Mouse (Mus musculus) heart, postnatal 0 days (tissue): Measurements from ENCODE around the gene Map3k3. TPM values are rescaled to one million over a fixed set of nuclear protein-coding genes. Genes with fewer than 3 reads are reported as not detected.

Source experiments
- ATAC-seq: fragments of 200-750 bp; cut with Nextera tagmentation; 2 replicates; pipeline ENCODE4 v1.8.0; 2017; ENCODE audit warnings: low read depth, moderate number of reproducible peaks, moderate library complexity; ENCODE audit not compliant: insufficient read depth
- DNase-seq: peaks from one replicate; pipeline ENCODE4 v3.0.0-alpha.2; 2016; ENCODE audit warnings: low spot score
- H3K27ac ChIP-seq: fragments of 300-500 bp; sonication (generic); 2 replicates; pipeline ENCODE4 v1.5.1; 2014; ENCODE audit warnings: low read depth, mild to moderate bottlenecking
- H3K27me3 ChIP-seq: fragments of 300-500 bp; sonication (generic); 2 replicates; pipeline ENCODE4 v1.6.1; 2014; ENCODE audit warnings: low read length, mixed read lengths; ENCODE audit not compliant: control insufficient read depth, insufficient read depth
- H3K36me3 ChIP-seq: fragments of 300-500 bp; sonication (generic); replicated peaks from 2 replicates; pipeline ENCODE4 v1.6.1; 2014; ENCODE audit warnings: low read length, mixed read lengths; ENCODE audit not compliant: control insufficient read depth, insufficient read depth
- H3K4me1 ChIP-seq: fragments of 300-500 bp; sonication (generic); 2 replicates; pipeline ENCODE4 v1.6.1; 2014; ENCODE audit warnings: antibody characterized with exemption; ENCODE audit not compliant: control insufficient read depth, insufficient read depth
- H3K4me2 ChIP-seq: fragments of 300-500 bp; sonication (generic); 2 replicates; pipeline ENCODE4 v1.6.1; 2014; ENCODE audit warnings: low read depth, mild to moderate bottlenecking, low read length, moderate library complexity
- H3K4me3 ChIP-seq: fragments of 300-500 bp; sonication (generic); 2 replicates; pipeline ENCODE4 v1.5.1; 2014; ENCODE audit warnings: low read depth, low read length
- H3K9ac ChIP-seq: fragments of 300-500 bp; sonication (generic); replicated peaks from 2 replicates; pipeline ENCODE4 v1.6.1; 2014; ENCODE audit warnings: low read depth, low read length, mixed read lengths
- H3K9me3 ChIP-seq: fragments of 300-500 bp; sonication (generic); replicated peaks from 2 replicates; pipeline ENCODE4 v1.6.1; 2016; ENCODE audit warnings: low read length; ENCODE audit not compliant: control insufficient read depth
- CTCF ChIP-seq: IDR thresholded peaks from 2 replicates; pipeline ENCODE4 v1.5.1; 2016; ENCODE audit warnings: antibody characterized with exemption, control low read depth, low read depth
- EP300 ChIP-seq: IDR thresholded peaks from 2 replicates; pipeline ENCODE4 v1.6.1; 2016; ENCODE audit warnings: antibody characterized with exemption, low read depth
- WGBS: fragments of 180-500 bp; shearing (Covaris S2); extraction: QIAGEN DNeasy Blood & Tissue Kit; methylation state at CpG from one replicate; pipeline ENCODE4 v1.1.7; 2014; 5-methylcytosine and 5-hydroxymethylcytosine counted together
- polyA plus RNA-seq: library from polyadenylated mRNA; unstranded; fragments of >200 nt; fragmentation: Nextera tagmentation; extraction: Ambion mirVana; gene quantifications from 2 replicates; pipeline ENCODE4 v1.2.1, GENCODE M21; 2015
- total RNA-seq: library from RNA; depleted of rRNA; stranded (reverse); fragments of >200 nt; gene quantifications from 2 replicates; pipeline ENCODE4 v1.2.3, GENCODE M21; 2014; ENCODE audit warnings: low replicate concordance

Map3k3 gene
- total and polyA plus RNA-seq, 2 experiments from 2014 or later: 13.8 to 44.0 TPM

- no peak for ATAC-seq
- no peak for DNase-seq
- TF ChIP-seq EP300: no peak
- TF ChIP-seq CTCF: no peak
- Histone ChIP-seq H3K9ac (no peak overlapping the region), H3K4me3 (no peak overlapping the region), H3K36me3 (no peaks in the 10 kb centered on the region), H3K27me3 (no peaks in the 10 kb centered on the region), H3K4me1 (no peaks in the 10 kb centered on the region), H3K27ac (no peak overlapping the region), H3K9me3 (no peaks in the 10 kb centered on the region), H3K4me2 (no peak overlapping the region)
- 59% methylated on average over 5 of the region's 5 CpGs for WGBS
These were observed 92.0 kb downstream of the Map3k3 start for GRCm38 (mm10) chr11:106176372-106176771.

- Histone ChIP-seq H3K9ac (no peak overlapping the region), H3K27ac (no peak overlapping the region), H3K4me2 (no peak overlapping the region), H3K27me3 (no peaks in the 10 kb centered on the region), H3K4me3 (no peak overlapping the region), H3K4me1 (no peaks in the 10 kb centered on the region), H3K9me3 (no peaks in the 10 kb centered on the region), H3K36me3 (no peaks in the 10 kb centered on the region)
- TF ChIP-seq CTCF: no peak
- no peak for TF ChIP-seq EP300
- no peak for DNase-seq
- no peak for ATAC-seq
- 60% methylated on average over 5 of the region's 5 CpGs for WGBS
These were observed 93.8 kb downstream of the Map3k3 start for GRCm38 (mm10) chr11:106178036-106178782.

DNA sequence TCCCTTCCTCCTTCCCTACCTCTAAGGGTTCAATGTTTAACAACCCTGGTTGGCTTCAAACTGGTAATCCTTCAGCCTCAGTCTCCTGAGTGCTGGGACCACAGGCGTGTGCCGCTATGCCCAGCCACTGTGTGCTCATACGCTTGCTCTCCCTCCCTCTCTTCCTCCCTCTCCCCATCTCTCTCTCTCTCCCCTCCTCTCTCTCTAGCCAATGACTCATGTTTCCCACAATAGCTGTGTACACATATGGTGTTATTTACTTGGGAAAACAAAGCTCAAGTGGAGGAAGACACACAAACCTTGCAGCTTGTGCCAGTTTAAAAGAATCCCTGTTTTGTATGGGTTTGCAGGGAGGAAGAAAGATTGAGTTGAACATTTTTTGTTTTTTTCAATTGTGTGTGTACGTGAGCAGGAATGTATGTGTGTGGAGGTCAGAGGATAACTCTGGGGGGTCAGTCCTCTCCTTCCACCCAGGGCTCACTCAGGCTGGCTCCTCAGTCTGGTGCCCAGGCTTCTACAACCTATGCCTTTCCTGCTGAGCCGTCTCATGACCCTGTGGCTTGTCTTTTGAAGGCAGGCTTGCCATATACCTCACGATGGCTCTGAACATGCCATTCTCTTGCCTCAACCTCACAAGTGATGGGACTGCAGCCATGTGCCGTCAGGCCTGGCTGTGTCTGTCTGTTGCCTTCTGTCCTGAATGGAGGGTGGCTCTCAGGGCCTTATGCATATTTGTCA is 95.5 kb downstream of the Map3k3 start:
- no peaks in the 10 kb centered on the region for H3K36me3 ChIP-seq
- TF ChIP-seq CTCF (no peak), EP300 (no peak)
- DNase-seq (no peak), ATAC-seq (no peak; the same call in 1 of the 2 replicates)
- H3K9me3 ChIP-seq: no peaks in the 10 kb centered on the region
- 60% methylated on average over 7 of the region's 7 CpGs for WGBS
- H3K27ac ChIP-seq: no peak overlapping the region
- H3K9ac ChIP-seq: no peak overlapping the region
- H3K27me3 ChIP-seq: no peaks in the 10 kb centered on the region
- no peak overlapping the region for H3K4me2 ChIP-seq
- no peak overlapping the region for H3K4me3 ChIP-seq
- no peaks in the 10 kb centered on the region for H3K4me1 ChIP-seq

DNA sequence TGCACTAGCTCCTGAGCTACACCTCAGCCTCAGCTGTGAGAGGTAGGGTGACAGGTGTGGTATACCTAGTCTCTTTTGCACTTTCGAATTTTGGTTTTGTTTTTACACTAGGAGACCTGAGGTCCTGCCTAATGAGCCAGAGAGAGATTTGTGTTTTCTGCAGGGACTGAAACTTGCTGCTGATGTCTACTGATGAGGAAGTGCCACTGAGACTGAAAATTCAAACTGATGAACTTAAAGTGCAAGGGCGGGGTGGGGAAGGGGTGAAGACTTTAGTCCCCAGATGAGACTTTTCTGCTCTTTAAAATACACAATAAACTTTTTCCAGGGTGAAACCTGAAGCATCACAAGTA is 96.0 kb downstream of the Map3k3 start:
- DNase-seq (no peak), ATAC-seq (no peak)
- TF ChIP-seq EP300 (no peak), CTCF (no peak)
- Histone ChIP-seq H3K36me3 (0 out of 2 replicates have a peak, but pooled peaks cover 5% of the 10 kb centered on the region), H3K4me3 (no peak overlapping the region), H3K9me3 (no peaks in the 10 kb centered on the region), H3K4me1 (no peaks in the 10 kb centered on the region), H3K27me3 (no peaks in the 10 kb centered on the region), H3K9ac (no peak overlapping the region), H3K27ac (no peak overlapping the region), H3K4me2 (no peak overlapping the region)
- 90% methylated on average over 2 of the region's 2 CpGs for whole genome bisulfite sequencing

DNA sequence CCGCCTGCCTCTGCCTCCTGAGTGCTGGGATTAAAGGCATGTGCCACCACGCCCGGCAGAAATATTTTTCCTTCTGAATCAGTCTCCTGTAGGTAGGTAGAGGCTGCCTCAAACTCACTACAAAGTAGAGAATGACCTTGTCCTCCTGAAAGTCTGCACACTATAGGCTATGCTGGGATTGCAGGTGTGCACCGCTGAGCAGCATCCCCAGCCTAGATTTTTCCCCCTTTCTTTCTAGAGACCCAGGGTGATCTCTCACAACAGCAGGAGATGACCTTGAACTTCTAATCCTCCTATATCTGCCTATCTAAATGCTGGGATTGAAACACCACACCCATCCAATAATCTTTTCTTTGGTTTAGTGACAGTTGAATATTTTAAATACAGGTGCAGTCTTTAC is 102.9 kb downstream of the Map3k3 start:
- Histone ChIP-seq H3K4me1 (peaks cover under 1% of the 10 kb centered on the region; the same call in 1 of the 2 replicates), H3K4me3 (no peak overlapping the region), H3K27me3 (no peaks in the 10 kb centered on the region), H3K9ac (no peak overlapping the region), H3K36me3 (peaks cover 12% of the 10 kb centered on the region), H3K9me3 (no peaks in the 10 kb centered on the region), H3K4me2 (no peak overlapping the region), H3K27ac (no peak overlapping the region)
- DNase-seq (no peak), ATAC-seq (no peak)
- WGBS: 90% methylated on average over 4 of the region's 4 CpGs
- TF ChIP-seq EP300 (no peak), CTCF (no peak)

DNA sequence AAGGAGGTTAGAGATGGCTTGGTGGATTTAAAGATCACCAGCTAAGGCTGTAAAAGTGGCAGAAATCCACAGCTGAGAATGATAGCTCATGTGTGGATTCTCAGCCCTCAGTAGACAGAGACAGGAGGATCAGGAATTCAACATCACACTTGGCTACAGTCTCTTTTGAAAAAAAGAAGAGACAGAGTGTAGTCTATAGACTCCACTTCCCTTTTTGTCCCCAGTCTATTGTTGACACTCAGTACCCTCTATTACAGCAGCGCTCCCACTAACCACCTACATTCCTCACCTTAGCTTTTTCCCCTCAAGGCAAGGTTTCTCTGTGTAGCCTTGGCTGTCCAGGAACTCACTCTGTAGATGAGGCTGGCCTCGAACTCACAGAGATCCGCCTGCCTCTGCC is 107.3 kb downstream of the Map3k3 start:
- Histone ChIP-seq H3K27ac (no peak overlapping the region), H3K36me3 (peaks cover 5% of the 10 kb centered on the region; the same call in 1 of the 2 replicates), H3K4me2 (no peak overlapping the region), H3K9ac (no peak overlapping the region), H3K4me1 (peaks cover 4% of the 10 kb centered on the region), H3K9me3 (no peaks in the 10 kb centered on the region), H3K4me3 (no peak overlapping the region), H3K27me3 (no peaks in the 10 kb centered on the region)
- DNase-seq (no peak), ATAC-seq (no peak)
- no peak for TF ChIP-seq CTCF
- no peak for TF ChIP-seq EP300
- WGBS: 91% methylated on average over 3 of the region's 3 CpGs
